Mouse (Mus musculus) CH12.LX (cell line): ENCODE data around the gene Fam196a. TPM values are rescaled to one million over a fixed set of nuclear protein-coding genes. Genes with fewer than 3 reads are reported as not detected.

Experiments
- DNase-seq: peaks from one replicate; pipeline ENCODE4 v3.0.0-alpha.2; 2013; ENCODE audit errors: extremely low read depth
- H3K27ac ChIP-seq: 2 replicates; pipeline ENCODE4 v1.5.1; 2012; ENCODE audit warnings: low read depth, mild to moderate bottlenecking, control low read depth, moderate library complexity; ENCODE audit not compliant: insufficient read depth
- H3K27me3 ChIP-seq: replicated peaks from 2 replicates; pipeline ENCODE3; 2012; ENCODE audit warnings: inconsistent platforms
- H3K36me3 ChIP-seq, 2 experiments: replicated peaks in 1 of 2; 2 replicates each; pipeline versions ENCODE3 to v1.6.1; 2012; ENCODE audit warnings: inconsistent platforms in 1 of 2, low read length in 1 of 2, mild to moderate bottlenecking in 1 of 2, mixed read lengths in 1 of 2, moderate library complexity in 1 of 2; ENCODE audit not compliant: control insufficient read depth in 1 of 2, insufficient read depth in 1 of 2
- H3K4me1 ChIP-seq, 2 experiments: 2 replicates each; pipeline ENCODE4 v1.6.1; 2012; ENCODE audit warnings: inconsistent platforms in 1 of 2, moderate library complexity in 1 of 2; ENCODE audit not compliant: insufficient read depth in 2 of 2, control insufficient read depth in 1 of 2
- H3K4me2 ChIP-seq: 2 replicates; pipeline ENCODE4 v1.6.1; 2012; ENCODE audit warnings: low read depth, mild to moderate bottlenecking, control low read depth; ENCODE audit not compliant: poor library complexity, insufficient read depth, severe bottlenecking
- H3K4me3 ChIP-seq, 3 experiments: fragments of 150-350 bp in 1 of 3; sonication (generic) in 1 of 3; replicated peaks in 1 of 3; 2 replicates each; pipeline versions ENCODE3 to v1.5.1; 2011 to 2012; ENCODE audit warnings: low read depth in 2 of 3, low read length in 2 of 3, mild to moderate bottlenecking in 2 of 3, moderate library complexity in 2 of 3, control low read depth in 1 of 3, improper control_type of control experiment in 1 of 3, inconsistent platforms in 1 of 3, mixed read lengths in 1 of 3; ENCODE audit not compliant: poor library complexity in 1 of 3
- H3K79me2 ChIP-seq: replicated peaks from 2 replicates; pipeline ENCODE4 v1.6.1; 2012; ENCODE audit warnings: mild to moderate bottlenecking, moderate library complexity; ENCODE audit not compliant: control insufficient read depth, poor library complexity, insufficient read depth, severe bottlenecking; ENCODE audit errors: extremely low read depth
- H3K9ac ChIP-seq: 2 replicates; pipeline ENCODE4 v1.6.1; 2012; ENCODE audit warnings: low read depth, mild to moderate bottlenecking, control low read depth, moderate library complexity; ENCODE audit not compliant: insufficient read depth
- H3K9me3 ChIP-seq: replicated peaks from 2 replicates; pipeline ENCODE3; 2012; ENCODE audit warnings: low read length, inconsistent platforms, mixed read lengths
- CHD1 ChIP-seq: IDR thresholded peaks from 2 replicates; pipeline ENCODE4 v1.6.1; 2012; ENCODE audit warnings: low read depth, low read length, improper control_type of control experiment, inconsistent platforms
- CHD2 ChIP-seq: IDR thresholded peaks from 2 replicates; pipeline ENCODE4 v1.6.1; 2011; ENCODE audit warnings: low read length, improper control_type of control experiment
- CTCF ChIP-seq, 2 experiments: IDR thresholded peaks in 1 of 2; conservative IDR thresholded peaks in 1 of 2; 2 replicates each; pipeline ENCODE4 v1.5.1; 2011 to 2012; ENCODE audit warnings: low read depth in 2 of 2, low read length in 2 of 2, improper control_type of control experiment in 1 of 2, inconsistent platforms in 1 of 2, mild to moderate bottlenecking in 1 of 2, moderate library complexity in 1 of 2
- E2F4 ChIP-seq: IDR thresholded peaks from 2 replicates; pipeline ENCODE4 v1.6.1; 2011; ENCODE audit warnings: low read depth, low read length, improper control_type of control experiment; ENCODE audit not compliant: insufficient replicate concordance
- ELF1 ChIP-seq: IDR thresholded peaks from 2 replicates; pipeline ENCODE4 v1.6.1; 2014; ENCODE audit warnings: low read depth, mild to moderate bottlenecking, inconsistent platforms, low read length, improper control_type of control experiment
- EP300 ChIP-seq: IDR thresholded peaks from 2 replicates; pipeline ENCODE4 v1.6.1; 2011; ENCODE audit warnings: low read length, improper control_type of control experiment
- JUN ChIP-seq: IDR thresholded peaks from 2 replicates; pipeline ENCODE4 v1.6.1; 2011; ENCODE audit warnings: low read depth, mild to moderate bottlenecking, low read length, improper control_type of control experiment, moderate library complexity; ENCODE audit not compliant: insufficient read depth
- JUND ChIP-seq: conservative IDR thresholded peaks from 2 replicates; pipeline ENCODE4 v1.6.1; 2011; ENCODE audit warnings: low read depth, low read length, improper control_type of control experiment
- KAT2A ChIP-seq: IDR thresholded peaks from 2 replicates; pipeline ENCODE4 v1.6.1; 2012; ENCODE audit warnings: low read length, improper control_type of control experiment, inconsistent platforms; ENCODE audit not compliant: insufficient replicate concordance
- MAX ChIP-seq: IDR thresholded peaks from 2 replicates; pipeline ENCODE4 v1.6.1; 2011; ENCODE audit warnings: low read length, improper control_type of control experiment
- MYC ChIP-seq: IDR thresholded peaks from 2 replicates; pipeline ENCODE4 v1.6.1; 2011; ENCODE audit warnings: low read depth, mild to moderate bottlenecking, improper control_type of control experiment, low read length
- NELFE ChIP-seq: IDR thresholded peaks from 2 replicates; pipeline ENCODE4 v1.6.1; 2011; ENCODE audit warnings: low read depth, low read length, improper control_type of control experiment
- NRF1 ChIP-seq: IDR thresholded peaks from 2 replicates; pipeline ENCODE4 v1.6.1; 2014; ENCODE audit warnings: low read depth, mild to moderate bottlenecking, inconsistent platforms, low read length, improper control_type of control experiment, moderate library complexity
- PAX5 ChIP-seq: IDR thresholded peaks from 2 replicates; pipeline ENCODE4 v1.6.1; 2012; ENCODE audit warnings: low read length, inconsistent platforms, mixed read lengths
- POLR2A ChIP-seq: IDR thresholded peaks from 2 replicates; pipeline ENCODE4 v1.6.1; 2011; ENCODE audit warnings: low read depth, mild to moderate bottlenecking, improper control_type of control experiment, low read length
- POLR2AphosphoS2 ChIP-seq: IDR thresholded peaks from 2 replicates; pipeline ENCODE4 v1.6.1; 2011; ENCODE audit warnings: low read depth, low read length, improper control_type of control experiment
- SIN3A ChIP-seq: IDR thresholded peaks from 2 replicates; pipeline ENCODE4 v1.6.1; 2012; ENCODE audit warnings: low read length, improper control_type of control experiment, inconsistent platforms
- UBTF ChIP-seq: IDR thresholded peaks from 2 replicates; pipeline ENCODE4 v1.6.1; 2012; ENCODE audit warnings: low read depth, mild to moderate bottlenecking, inconsistent platforms, low read length, improper control_type of control experiment, moderate library complexity
- USF1 ChIP-seq: IDR thresholded peaks from 2 replicates; pipeline ENCODE4 v1.6.1; 2014; ENCODE audit warnings: low read depth, mild to moderate bottlenecking, inconsistent platforms, low read length, improper control_type of control experiment
- ZKSCAN1 ChIP-seq: IDR thresholded peaks from 2 replicates; pipeline ENCODE4 v1.6.1; 2012; ENCODE audit warnings: low read depth, inconsistent platforms, low read length, improper control_type of control experiment, borderline replicate concordance
- ZMIZ1 ChIP-seq: IDR thresholded peaks from 2 replicates; pipeline ENCODE4 v1.6.1; 2012; ENCODE audit warnings: low read depth, mild to moderate bottlenecking, inconsistent platforms, low read length, improper control_type of control experiment
- dilution Hi-C: fragments of 300-500 bp; cut with MboI; formaldehyde crosslinking; loops from 2 replicates; pipeline ENCODE4 v1.14.3; 2020; ENCODE audit warnings: low sequenced_read_pairs; ENCODE audit not compliant: extremely low pct_unique_long_range_greater_than_20kb, extremely low pct_ligation_motif_present
- in situ Hi-C: fragments of 300-500 bp; cut with MboI; formaldehyde crosslinking; loops from 3 replicates; pipeline ENCODE4 v1.14.3; 2019; ENCODE audit warnings: low sequenced_read_pairs, low pct_ligation_motif_present, low pct_unique_long_range_greater_than_20kb, mixed read lengths
- polyA plus RNA-seq: library from polyadenylated mRNA; unstranded; fragments of >175 nt; gene quantifications from 2 replicates; pipeline ENCODE4 v1.2.1, GENCODE M21; 2012; ENCODE audit warnings: low read depth; ENCODE audit not compliant: insufficient read length
- total RNA-seq, 2 experiments: library from RNA; depleted of rRNA; stranded (reverse); fragments of 300-350 nt in 1 of 2; fragments of >200 nt in 1 of 2; gene quantifications; 2 replicates each; pipeline ENCODE4 v1.2.3; 2012 to 2014

Fam196a gene
- total RNA-seq (2012; rRNA removed): not detected in 2 replicates
- not detected in 2 replicates for total RNA-seq (2014; rRNA removed)
- not detected in 2 replicates for polyA plus RNA-seq

- in situ Hi-C loops: no loop called here
Measured at GRCm38 (mm10) chr7:134937927-134938609, at the start of gene Fam196a. Fam196a (minus strand) TSS chr7:134938430.

GRCm38 (mm10) chr7:134961608-134962007, 23.4 kb upstream of the Fam196a start:
- Histone ChIP-seq H3K9me3 (peaks cover 82% of the 10 kb centered on the region), H3K36me3 (no peaks in the 10 kb centered on the region), H3K27ac (no peak overlapping the region), H3K4me3 (no peak overlapping the region), H3K9ac (no peak overlapping the region), H3K27me3 (no peaks in the 10 kb centered on the region), H3K79me2 (no peaks in the 10 kb centered on the region)
- no peak for DNase-seq
- in situ Hi-C loops: no loop called here
- dilution Hi-C loops: no loop called here
- no peak for TF ChIP-seq POLR2AphosphoS2
- no peak for TF ChIP-seq SIN3A
- TF ChIP-seq, all 38 proteins: peak for 0
- no peaks in the 10 kb centered on the region for H3K4me1 ChIP-seq
- H3K4me2 ChIP-seq: no peak overlapping the region

More at GRCm38 (mm10) chr7:134937927-134938609, at the start of gene Fam196a:
- TF ChIP-seq EP300 (no peak), E2F4 (no peak), MYC (no peak), JUN (no peak), PAX5 (no peak), CTCF (conservative IDR thresholded peaks at IDR 0.05 in 1 of 2, IDR thresholded peaks at IDR 0.05 in 1 of 2; ENCODE audit: low read depth in 2 of 2, low read length in 2 of 2) (no peak), ZKSCAN1 (no peak), CHD2 (no peak), NELFE (no peak), JUND (no peak), USF1 (no peak), ELF1 (no peak), NRF1 (no peak), ZMIZ1 (no peak), CHD1 (no peak), UBTF (no peak), MAX (no peak), SIN3A (no peak), POLR2A (no peak), KAT2A (no peak)
- dilution Hi-C loops: no loop called here
- Histone ChIP-seq H3K4me3 (no peak within 1 kb of the TSS), H3K4me2 (no peak within 1 kb of the TSS), H3K9ac (no peak within 1 kb of the TSS), H3K9me3 (peaks cover 84% of the 10 kb centered on the region), H3K4me1 (no peaks in the 10 kb centered on the region), H3K27ac (no peak within 1 kb of the TSS), H3K79me2 (no peaks in the 10 kb centered on the region), H3K36me3 (no peaks in the 10 kb centered on the region), H3K27me3 (no peaks in the 10 kb centered on the region)
- DNase-seq: no peak
